Mouse (Mus musculus): ENCODE measurements around the gene Dip2c.

Gene Dip2c

DNA sequence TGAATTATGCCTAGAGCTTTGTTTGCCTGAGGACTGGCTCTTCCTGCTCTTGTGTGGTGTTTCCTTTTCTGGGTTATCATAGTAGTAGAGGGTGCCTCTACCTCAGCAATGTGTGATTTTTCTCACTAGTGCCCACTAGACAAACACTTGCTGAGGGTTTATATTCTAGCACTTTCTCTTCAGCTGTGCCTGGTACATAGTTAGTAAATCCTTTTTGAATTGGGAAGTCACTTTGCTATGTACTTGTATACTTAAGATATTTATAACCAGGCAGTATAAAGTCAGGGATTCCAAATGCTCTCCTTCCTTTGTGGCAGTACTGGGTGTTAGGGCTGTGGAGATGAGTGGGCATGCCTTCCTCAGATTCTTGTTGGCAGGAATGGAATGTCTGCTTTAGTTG lies 56.9 kb downstream of the Dip2c start:
- DNase-seq, result no peak

DNA sequence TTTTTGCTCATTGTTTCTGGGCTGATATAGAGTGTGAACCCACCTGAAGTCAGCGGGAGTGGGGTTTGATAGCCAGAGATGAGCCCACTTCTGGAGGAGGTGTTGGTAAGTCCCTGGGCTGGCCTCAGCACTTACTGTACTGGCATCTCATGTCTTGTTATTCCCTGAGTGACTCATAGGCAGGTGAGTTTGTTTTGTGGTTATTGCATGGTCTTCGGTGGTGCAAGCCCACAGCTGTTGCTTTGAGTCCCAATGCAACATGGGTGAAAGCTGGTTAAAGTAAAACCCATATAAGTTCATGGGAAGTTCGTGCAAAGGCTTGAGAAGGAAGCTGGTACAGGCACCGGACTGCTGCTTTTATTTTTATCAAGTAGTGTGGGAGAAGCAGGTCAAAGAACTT lies 64.0 kb downstream of the Dip2c start:
- no peak for DNase-seq

DNA sequence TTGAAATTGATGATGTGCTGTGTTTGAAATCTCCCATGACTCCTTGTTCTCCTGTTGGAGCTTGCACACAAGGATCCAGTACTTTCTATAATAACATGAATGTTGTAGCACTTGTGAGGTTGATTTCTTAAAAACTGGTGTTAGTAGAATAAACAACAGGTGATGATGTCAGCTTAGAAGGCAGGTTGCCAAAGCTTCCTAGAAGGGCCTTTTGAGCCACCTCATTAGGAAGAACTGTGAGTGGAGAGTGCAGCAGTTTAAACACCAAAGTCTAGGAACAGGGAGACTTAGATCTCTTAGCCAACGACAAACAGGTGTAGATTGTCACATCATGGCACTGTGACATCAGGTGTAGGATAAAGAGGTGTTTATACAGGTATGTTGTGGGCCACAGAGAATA lies 66.4 kb downstream of the Dip2c start:
- DNase-seq, result no peak

DNA sequence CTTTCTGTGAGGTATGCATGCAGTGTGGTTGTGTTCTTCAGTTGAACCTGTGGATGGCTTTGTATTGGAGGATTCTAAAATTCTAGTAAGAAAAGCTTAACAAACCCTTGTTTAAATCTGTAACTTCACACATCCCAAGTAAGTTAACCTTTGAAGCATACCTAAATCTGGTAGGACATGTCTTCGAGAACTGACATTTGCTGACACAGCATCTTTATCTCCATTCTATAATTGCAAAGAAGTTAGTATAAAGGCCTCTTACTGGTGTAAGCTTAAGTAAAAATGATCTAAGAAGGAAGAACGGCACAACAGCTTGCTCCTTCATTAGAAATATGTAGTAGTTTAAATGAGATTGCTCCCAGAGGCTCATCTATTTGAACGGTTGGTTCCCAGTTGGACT lies 71.1 kb downstream of the Dip2c start:
- no peak for DNase-seq

DNA sequence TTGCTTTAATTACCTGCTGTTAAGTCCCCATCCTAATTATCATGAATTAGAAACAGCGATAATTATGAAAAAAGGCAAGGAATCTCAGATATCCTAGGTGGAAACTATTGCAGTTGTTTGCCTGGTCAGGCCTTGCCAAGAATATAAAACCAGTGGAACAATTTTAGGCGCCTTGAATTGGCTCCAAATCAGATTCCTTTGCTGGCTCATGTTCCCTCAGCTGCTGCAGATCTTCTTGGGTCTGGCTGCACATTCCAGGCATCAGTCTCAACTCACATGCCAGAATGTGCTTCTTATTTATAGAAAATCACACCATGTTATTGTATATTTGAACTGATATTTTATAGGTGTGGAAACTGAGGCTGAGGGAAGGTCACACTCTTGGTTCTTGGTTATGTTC lies 74.3 kb downstream of the Dip2c start:
- peak; percentile 96 for DNase-seq

DNA sequence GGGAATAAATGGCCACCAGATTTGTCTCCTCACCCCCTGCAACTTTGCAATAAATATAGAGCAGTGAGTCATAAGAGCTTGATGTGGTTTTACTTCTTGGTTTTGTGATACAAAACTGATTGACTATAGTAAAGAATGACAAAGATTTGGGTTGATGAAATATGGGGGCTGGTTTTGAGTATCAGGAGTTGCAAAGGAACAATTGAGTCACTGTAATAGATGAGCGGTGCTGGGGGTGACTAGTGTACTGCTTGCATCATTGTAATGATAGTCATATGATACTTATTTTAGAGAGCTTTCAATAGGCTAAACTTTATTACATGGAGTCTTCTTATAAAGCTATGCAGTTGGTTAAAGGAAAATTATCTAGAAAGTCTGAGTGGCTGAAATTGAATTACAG lies 77.6 kb downstream of the Dip2c start:
- no peak for DNase-seq

DNA sequence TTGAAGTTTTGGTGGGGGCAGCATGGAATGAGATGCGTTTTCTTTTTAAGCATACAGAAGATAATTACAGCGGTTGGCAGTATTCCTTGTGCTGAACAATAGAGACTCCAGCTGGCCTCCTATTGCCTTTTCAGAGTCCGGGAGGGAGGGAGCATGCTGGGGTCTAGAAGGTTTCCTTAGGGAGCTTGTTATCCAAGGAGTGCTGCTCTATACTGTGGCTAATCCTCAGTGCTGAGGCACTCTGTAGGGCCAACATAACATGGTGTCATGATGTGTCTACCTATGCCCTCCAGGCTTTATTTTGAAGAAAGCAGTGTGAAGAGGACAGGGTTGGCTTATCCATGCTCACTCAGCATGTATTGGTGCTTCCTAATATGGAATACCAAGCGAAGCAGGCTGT lies 79.0 kb downstream of the Dip2c start:
- DNase-seq, result no peak

DNA sequence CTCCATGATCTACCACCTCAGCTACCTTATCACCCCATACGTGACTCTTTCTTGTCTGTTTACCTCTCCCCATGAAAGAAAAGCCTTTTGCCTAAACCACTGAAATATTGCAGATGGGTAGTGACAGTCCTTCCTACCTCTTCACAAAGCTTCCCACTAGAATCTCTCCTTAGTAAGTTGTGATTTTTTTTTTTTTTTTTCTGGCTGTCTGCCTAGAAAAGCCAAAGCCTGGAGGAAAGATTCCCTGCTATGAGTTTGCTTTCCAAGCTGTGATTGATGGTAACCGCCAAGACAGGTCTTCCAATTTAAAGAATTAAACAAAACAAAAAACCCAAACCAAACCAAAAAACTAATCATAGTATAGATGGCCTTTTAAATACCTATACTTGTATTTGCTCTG lies 85.1 kb downstream of the Dip2c start:
- no peak for DNase-seq

DNA sequence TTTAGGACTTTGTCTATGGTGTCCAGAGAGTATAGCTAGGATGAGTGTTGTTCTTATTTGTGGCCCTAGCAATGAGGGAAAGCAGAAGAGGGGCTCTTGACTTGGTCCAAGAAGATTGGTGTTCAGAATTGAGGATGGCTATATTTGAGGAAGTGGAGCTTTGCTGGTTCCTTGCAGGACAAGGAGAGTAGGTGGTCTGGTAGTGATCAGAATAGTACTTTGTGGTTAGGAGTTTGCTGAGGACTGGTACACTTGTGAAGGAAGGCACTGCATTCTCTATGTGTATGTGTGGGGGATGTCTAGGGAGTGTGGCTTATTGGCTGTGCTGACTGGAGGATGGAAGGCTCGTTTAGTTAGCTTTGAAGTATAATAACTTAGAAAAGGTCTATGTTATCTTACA lies 95.1 kb downstream of the Dip2c start:
- DNase-seq, result no peak

DNA sequence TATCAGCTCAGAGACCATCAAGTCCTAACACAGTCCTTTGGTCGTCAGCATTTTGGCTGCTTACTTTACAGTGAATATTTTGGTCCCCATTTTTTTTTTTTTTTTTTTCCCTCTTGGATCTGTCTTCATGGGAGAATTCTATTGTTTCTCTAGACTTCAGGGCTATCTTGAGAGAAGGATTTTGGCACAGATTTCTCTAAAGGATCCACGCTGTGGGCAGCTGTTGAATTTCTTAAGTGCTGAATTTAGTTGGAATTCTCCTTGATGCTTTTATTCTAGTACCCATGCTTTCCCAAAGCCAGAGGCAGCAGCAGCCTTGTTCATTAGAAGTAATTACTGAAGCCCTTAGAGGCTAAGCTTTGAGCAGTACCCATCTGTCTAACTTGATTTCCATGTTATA lies 100.8 kb downstream of the Dip2c start:
- no peak for DNase-seq

DNA sequence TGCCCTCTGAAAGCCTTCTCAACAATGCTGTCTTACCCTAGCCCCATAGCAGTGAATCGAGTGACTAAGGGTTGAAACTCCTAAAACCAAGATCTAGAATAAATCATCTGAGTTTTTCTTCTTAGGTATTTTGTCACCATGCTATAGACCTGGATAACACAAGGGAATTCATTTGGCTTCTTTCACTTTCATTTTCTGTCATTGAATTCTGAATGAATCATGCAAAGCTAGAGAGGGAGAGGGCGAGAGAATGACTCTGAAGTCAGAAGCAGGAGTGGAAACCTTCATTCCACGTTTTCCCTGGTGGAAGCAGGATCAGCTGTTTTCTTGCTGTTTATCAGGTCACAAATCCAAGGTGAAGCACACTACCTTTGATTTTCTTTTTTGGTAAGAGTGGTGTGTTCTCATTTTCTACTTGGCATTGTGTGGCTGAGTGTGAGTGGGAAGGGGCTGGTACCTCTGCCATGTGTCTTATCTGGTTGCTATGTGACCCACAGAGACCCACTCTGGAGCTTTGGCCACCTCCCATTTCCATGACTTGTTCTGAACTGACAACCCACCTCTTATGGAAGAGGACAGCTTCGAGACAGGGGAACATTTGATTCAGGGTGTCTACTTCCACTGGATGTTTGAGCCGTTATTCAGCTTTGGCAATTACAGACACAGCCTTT lies 104.5 kb downstream of the Dip2c start:
- DNase-seq, result peak; percentile 75

DNA sequence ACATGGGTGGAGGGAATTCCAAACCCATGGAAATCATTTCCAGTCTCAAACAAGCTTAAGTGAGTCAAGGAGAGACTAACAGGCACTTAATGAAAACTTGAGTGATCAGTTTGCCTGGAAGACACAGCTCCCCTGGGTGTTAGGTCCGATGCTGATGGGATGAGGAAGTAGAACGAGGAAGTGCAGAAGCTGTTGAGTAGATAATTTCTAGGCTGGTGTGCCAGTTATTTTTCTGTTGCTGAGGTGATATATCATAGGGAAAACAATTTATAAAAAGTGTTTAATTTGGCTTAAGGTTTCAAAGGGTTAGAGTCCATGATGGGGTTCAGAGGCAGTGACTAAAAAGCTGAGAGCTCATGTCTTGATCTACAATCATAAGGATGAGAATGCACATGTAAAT lies 111.7 kb downstream of the Dip2c start:
- DNase-seq, result no peak

DNA sequence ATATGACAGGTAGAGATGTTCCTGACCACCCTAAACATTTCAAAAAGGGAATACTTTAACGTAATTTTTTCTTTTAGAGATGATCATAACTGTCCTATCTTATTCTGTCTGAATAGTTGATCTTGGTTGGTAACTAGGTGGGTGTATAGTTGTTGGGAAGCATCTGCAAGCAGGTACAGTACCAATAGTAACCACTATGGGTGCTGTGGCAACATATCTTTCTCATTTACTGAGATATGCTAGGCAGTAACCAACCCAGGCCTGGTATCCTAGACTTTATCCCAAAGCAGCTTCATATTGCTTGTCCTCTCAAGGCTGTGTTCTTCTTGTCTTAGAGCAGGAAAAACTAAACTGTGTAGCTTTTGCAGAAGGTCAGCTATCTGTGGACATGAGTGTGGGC lies 113.0 kb downstream of the Dip2c start:
- DNase-seq, result no peak

DNA sequence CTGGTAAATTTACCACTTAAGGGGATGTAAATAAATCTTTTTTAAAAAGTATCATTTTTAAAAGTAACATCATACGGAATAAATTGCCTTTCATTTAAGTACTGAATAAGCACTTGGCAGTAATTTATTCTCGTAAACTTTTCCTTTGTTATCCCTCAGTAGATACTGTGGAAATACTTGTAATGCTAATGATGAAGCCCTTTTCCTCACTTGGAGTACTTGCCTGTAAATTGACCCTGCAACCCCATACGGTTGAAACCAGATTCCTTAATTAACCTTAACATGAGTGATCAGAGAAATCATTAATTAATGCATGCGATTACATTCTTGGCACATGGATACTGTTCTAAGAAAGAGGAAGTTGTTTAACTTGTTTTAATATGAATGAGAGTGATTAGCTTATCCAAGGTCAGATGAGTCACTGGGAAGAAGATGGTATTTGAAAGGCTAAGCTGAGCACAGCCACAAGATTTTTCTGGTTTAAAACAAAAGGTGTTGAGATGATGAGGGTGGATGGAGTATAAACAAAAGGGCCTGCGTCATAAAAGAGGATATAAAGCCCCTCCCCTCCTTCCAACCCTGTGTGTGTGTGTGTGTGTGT lies 114.0 kb downstream of the Dip2c start:
- DNase-seq, result peak; percentile 40

DNA sequence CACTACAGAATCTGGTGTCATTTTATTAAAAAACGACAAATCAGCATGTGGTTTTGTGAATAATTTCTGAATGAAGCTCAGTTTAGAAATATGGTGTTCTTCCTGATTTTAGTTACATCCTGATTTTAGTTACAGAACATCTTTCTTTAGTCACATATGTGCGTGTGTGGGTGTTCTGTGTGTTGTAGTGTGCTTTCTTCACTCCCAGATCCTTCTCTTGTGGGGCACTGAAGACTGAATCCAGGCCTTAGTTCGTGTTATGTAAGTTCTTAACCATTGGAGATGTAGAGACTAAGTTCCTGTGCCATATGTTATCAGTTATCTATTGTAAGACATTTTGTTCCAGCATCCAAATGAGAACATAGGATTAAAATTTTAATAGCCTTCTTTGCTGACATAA lies 117.1 kb downstream of the Dip2c start:
- DNase-seq, result no peak

DNA sequence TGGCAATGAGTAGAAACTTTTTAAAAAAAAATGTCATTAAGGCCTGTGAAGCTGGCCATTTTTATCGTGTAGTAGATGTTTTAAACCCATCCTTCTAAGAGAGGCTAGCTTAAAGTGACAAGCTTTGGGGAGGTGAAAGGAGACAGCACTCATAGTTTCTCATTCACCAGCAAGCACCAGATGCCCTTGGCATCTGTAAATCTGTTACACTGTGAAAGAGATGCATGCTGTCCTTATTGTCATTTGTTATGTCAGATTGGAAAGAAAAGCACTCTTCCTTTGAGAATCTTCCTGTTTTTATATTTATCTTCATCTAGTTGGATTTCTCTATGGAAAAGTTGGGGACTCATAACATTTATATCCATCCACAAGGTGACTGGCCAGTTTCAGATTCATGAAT lies 119.0 kb downstream of the Dip2c start:
- DNase-seq, result peak; percentile 58

DNA sequence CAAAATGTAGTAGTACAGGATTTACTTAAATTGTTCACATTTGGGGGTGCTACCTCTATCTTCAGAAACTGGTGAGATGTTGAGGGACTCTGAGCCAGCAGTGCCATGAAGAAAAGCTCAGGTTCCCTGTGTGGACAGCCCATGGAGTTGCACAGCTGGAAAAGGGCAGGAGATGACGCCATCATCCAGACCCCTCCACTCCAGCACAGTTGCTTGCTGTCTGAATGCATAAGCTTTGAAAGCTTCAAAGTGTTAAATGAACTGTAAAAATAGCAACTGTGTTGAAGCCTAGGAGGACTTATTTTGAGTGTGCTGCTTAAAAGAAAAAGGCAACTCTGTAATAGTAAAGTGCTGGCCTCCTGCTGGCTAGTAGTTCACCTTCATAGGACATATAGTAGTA lies 122.5 kb downstream of the Dip2c start:
- peak; percentile 51 for DNase-seq

DNA sequence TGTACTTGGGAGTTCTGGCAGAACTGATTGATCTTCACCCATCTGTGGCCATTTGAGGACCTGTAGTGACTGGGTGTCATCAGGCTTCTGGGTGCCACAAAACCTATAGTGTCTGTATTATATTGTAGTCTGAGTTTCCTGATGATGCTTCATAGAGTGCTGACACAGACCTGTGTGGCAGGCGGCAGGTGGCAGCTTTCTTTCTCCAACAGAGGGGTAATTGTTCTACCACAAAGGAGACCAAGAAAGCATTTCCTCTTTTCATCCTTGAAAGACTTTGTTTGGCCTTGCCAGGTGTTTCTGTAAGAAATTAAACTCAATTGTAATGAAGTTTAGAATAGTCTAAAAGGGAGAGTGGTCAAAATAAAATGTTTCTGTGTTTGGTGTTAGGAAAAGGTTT lies 129.1 kb downstream of the Dip2c start:
- peak; percentile 43 for DNase-seq

DNA sequence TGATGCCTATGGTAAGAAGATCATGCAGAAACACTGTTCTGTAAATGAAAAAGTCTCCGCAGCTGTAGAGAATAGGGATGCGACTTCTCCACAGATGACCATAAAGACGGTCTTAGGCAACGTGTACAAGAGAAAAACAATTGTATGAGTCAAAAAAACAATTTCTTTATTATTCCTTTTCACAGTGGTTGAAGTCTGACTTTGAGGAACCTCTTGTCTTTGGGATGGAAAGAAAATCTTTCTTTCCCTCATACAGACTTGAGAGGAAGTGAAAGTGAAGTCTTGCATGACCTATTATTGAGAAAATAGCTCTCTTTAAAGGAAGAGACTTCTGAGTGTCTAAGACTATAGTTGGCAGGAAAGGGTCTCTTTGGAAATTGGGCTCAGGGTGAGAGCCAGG lies 132.7 kb downstream of the Dip2c start:
- peak; percentile 22 for DNase-seq

DNA sequence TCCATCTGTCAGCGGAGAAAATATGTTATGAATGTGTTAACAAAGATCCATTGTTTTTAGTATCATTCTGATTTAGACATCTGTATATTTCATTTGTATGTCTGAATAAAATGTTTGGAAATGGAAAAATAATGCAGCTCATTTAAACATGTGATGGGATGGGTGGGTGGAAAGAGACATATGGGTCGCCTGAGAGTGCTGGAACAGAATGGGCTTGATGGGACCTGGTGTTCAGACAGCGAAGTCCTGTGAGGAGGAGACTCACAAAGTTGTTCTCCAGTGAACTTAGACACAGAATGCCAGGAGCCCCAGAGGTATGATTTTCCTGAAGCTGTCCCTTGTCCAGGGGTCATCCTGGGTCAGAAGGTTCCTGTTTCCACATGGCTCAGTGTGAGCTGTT lies 142.1 kb downstream of the Dip2c start:
- DNase-seq, result peak; percentile 79

DNA sequence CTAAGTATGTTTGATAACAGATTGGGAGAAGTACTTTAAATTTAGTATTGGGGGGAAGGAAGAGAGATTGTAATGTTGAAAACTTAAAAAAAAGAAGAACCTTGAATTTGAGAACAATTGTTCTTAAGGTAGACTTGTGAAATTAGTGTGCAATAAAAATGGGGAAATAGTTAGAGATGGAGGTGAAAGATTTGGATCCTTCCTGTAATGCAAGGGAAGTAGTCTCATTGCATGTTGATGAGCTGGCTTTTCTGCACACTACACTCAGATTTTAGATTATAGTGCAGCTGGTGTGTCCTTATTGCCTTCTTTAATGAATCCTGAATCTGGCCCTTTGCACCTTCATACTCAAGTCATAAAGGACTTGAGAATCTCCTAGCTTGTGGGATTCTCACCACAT lies 142.9 kb downstream of the Dip2c start:
- DNase-seq, result peak; percentile 55

DNA sequence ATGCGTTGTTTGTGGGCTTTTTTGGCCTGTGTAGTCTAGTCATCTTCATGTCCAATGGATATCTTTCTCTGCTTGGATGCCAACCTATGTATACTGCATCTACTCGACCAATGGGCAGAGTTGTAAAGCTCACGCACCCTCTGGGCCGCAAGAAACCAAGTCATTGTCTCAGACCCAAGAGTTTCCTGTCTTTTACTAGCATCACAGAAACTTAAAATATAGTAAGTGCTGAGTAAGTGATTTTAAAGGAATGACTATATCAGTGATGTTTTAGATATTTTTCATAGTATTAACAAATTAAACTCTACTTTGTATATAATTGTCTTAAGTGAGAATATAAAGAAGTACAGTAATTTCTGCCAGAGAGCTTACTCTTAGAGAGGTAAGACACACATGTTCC lies 145.6 kb downstream of the Dip2c start:
- no peak for DNase-seq

DNA sequence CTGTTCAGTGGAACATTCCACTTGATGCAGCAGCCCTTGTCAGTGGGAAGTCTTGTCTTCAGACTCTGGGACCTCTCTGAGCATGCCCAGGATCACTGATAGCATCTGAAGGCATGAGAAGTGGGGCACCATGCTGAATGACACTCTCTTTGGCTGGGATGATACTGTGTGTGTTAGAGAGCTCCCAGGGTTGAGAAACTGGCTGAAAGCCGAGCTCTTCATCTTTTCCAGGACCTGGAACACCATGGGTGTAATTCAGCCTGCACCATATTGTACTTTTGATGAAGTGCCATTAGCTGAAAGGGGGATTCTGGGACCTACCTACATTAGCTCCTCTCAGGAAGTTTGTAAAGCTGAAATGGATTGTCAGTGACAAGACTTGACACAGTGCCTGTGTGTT lies 146.5 kb downstream of the Dip2c start:
- peak; percentile 61 for DNase-seq

DNA sequence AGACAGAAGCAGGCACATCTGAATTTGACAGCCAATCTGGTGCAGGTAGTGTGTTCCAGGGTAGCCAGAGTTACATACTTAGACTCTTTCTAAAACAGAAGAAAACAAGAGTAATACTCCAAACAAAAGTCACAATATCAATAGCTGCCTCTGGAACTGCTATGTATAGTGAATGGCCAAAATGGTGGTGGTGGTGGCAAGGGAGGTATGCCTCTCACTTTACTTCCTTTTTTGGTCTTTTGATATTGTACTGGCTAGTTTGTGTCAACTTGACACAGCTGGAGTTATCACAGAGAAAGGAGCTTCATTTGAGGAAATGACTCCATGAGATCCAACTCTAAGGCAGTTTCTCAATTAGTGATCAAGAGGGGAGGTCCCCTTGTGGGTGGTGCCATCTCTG lies 148.1 kb downstream of the Dip2c start:
- no peak for DNase-seq

DNA sequence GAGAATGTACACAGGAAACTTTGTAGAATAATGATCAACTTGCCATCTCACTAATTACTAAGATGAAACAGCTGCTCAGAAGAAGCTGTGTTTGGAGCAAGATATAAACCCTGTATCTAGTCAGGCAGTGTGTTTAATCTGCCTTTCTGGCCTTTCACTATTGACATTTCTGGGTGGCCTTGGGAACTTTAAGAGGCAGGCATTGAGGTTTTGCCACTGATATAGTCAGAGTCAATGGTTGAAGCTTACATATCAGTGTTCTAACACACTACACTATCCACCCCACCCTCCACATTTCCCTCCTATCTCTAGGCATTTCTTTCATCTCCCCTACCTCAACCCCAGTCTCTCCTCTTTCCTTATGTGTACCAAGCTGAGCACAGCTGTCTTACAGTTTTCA lies 149.9 kb downstream of the Dip2c start:
- DNase-seq, result no peak

Measured in heart, adult 11 months (tissue).